Mouse (Mus musculus) heart, embryonic 15.5 days (tissue): ENCODE results near the gene Iqck. TPM values are rescaled to one million over a fixed set of nuclear protein-coding genes. Genes with fewer than 3 reads are reported as not detected.

Source experiments
- ATAC-seq: fragments of 200-750 bp; cut with Nextera tagmentation; replicated peaks from 2 replicates; pipeline ENCODE4 v1.8.0; 2017; ENCODE audit warnings: low read depth, moderate TSS enrichment; ENCODE audit not compliant: insufficient number of reproducible peaks, insufficient read depth, low FRiP score
- H3K27ac ChIP-seq: fragments of 300-500 bp; sonication (generic); 2 replicates; pipeline ENCODE4 v1.5.1; 2015; ENCODE audit warnings: mild to moderate bottlenecking, inconsistent platforms
- H3K27me3 ChIP-seq: fragments of 300-500 bp; sonication (generic); 2 replicates; pipeline ENCODE4 v1.6.1; 2015; ENCODE audit warnings: inconsistent platforms
- H3K36me3 ChIP-seq: fragments of 300-500 bp; sonication (generic); 2 replicates; pipeline ENCODE4 v1.6.1; 2015; ENCODE audit warnings: mild to moderate bottlenecking, inconsistent platforms
- H3K4me1 ChIP-seq: fragments of 300-500 bp; sonication (generic); replicated peaks from 2 replicates; pipeline ENCODE4 v1.6.1; 2015; ENCODE audit warnings: inconsistent platforms
- H3K4me2 ChIP-seq: fragments of 300-500 bp; sonication (generic); 2 replicates; pipeline ENCODE4 v1.6.1; 2015; ENCODE audit warnings: inconsistent platforms, mild to moderate bottlenecking, moderate library complexity
- H3K4me3 ChIP-seq: fragments of 300-500 bp; sonication (generic); 2 replicates; pipeline ENCODE4 v1.5.1; 2015; ENCODE audit warnings: mild to moderate bottlenecking, inconsistent platforms
- H3K9ac ChIP-seq: fragments of 300-500 bp; sonication (generic); 2 replicates; pipeline ENCODE4 v1.6.1; 2015; ENCODE audit warnings: mild to moderate bottlenecking, inconsistent platforms
- H3K9me3 ChIP-seq: fragments of 300-500 bp; sonication (generic); replicated peaks from 2 replicates; pipeline ENCODE4 v1.6.1; 2016; ENCODE audit warnings: inconsistent platforms
- WGBS: fragments of 180-500 bp; shearing (Covaris S2); methylation state at CpG from one replicate; pipeline ENCODE4 v1.1.7; 2015; ENCODE audit warnings: mixed read lengths; 5-methylcytosine and 5-hydroxymethylcytosine counted together
- polyA plus RNA-seq: library from polyadenylated mRNA; unstranded; fragments of >200 nt; fragmentation: Nextera tagmentation; extraction: Ambion mirVana; gene quantifications from 2 replicates; pipeline ENCODE4 v1.2.1, GENCODE M21; 2015

Iqck gene
- polyA plus RNA-seq, 1 experiment from 2014 or later: 1.0 TPM

GRCm38 (mm10) chr7:118956616-118957246, 101.2 kb downstream of the Iqck start:
- Histone ChIP-seq H3K36me3 (no peaks in the 10 kb centered on the region), H3K27ac (peak overlapping the region; percentile 73), H3K9me3 (no peaks in the 10 kb centered on the region), H3K4me3 (no peak overlapping the region), H3K9ac (no peak overlapping the region), H3K27me3 (no peaks in the 10 kb centered on the region), H3K4me2 (no peak overlapping the region), H3K4me1 (peaks cover 35% of the 10 kb centered on the region)
- ATAC-seq: peak; percentile 53; the same call in 1 of the 2 replicates
- 43% methylated on average over 4 of the region's 4 CpGs for WGBS

- Histone ChIP-seq H3K4me3 (no peak overlapping the region), H3K9me3 (no peaks in the 10 kb centered on the region), H3K4me2 (no peak overlapping the region), H3K4me1 (peaks cover 26% of the 10 kb centered on the region), H3K9ac (no peak overlapping the region), H3K27me3 (no peaks in the 10 kb centered on the region), H3K27ac (0 out of 2 replicates have a peak overlapping the region, but pooled peaks have one; percentile 21), H3K36me3 (no peaks in the 10 kb centered on the region)
- WGBS: 48% methylated on average over 7 of the region's 7 CpGs
- ATAC-seq: no peak
Observed at GRCm38 (mm10) chr7:118959209-118959608, 103.7 kb downstream of the Iqck start.

- ATAC-seq: no peak
- Histone ChIP-seq H3K9me3 (no peaks in the 10 kb centered on the region), H3K9ac (no peak overlapping the region), H3K4me3 (no peak overlapping the region), H3K4me2 (no peak overlapping the region), H3K27ac (no peak overlapping the region), H3K36me3 (no peaks in the 10 kb centered on the region), H3K27me3 (no peaks in the 10 kb centered on the region), H3K4me1 (peaks cover 9% of the 10 kb centered on the region)
- 8% methylated on average over 2 of the region's 3 CpGs for WGBS
Observed at GRCm38 (mm10) chr7:118964777-118965176, 109.2 kb downstream of the Iqck start.

- WGBS: 17% methylated on average over 7 of the region's 7 CpGs
- Histone ChIP-seq H3K27me3 (no peaks in the 10 kb centered on the region), H3K4me2 (no peak overlapping the region), H3K27ac (no peak overlapping the region), H3K9ac (no peak overlapping the region), H3K4me3 (no peak overlapping the region), H3K9me3 (no peaks in the 10 kb centered on the region), H3K4me1 (peaks cover 5% of the 10 kb centered on the region; the same call in 1 of the 2 replicates), H3K36me3 (no peaks in the 10 kb centered on the region)
- ATAC-seq: no peak
Observed at GRCm38 (mm10) chr7:118965198-118965597, 109.6 kb downstream of the Iqck start.

- 71% methylated on average over 3 of the region's 3 CpGs for WGBS
- H3K4me1 ChIP-seq: peaks cover 5% of the 10 kb centered on the region; the same call in 1 of the 2 replicates
Observed at GRCm38 (mm10) chr7:118968870-118969269, 113.3 kb downstream of the Iqck start.

GRCm38 (mm10) chr7:118971499-118971898, 115.9 kb downstream of the Iqck start:
- Histone ChIP-seq H3K27me3 (no peaks in the 10 kb centered on the region), H3K9ac (no peak overlapping the region), H3K27ac (no peak overlapping the region), H3K4me2 (no peak overlapping the region), H3K4me1 (peaks cover 12% of the 10 kb centered on the region), H3K36me3 (peaks cover 7% of the 10 kb centered on the region; the same call in 1 of the 2 replicates), H3K9me3 (no peaks in the 10 kb centered on the region), H3K4me3 (no peak overlapping the region)
- no peak for ATAC-seq
- WGBS: 62% methylated on average over 8 of the region's 8 CpGs

More at GRCm38 (mm10) chr7:118968870-118969269, 113.3 kb downstream of the Iqck start:
- ATAC-seq: no peak
- Histone ChIP-seq H3K9ac (no peak overlapping the region), H3K36me3 (peaks cover 7% of the 10 kb centered on the region; the same call in 1 of the 2 replicates), H3K9me3 (no peaks in the 10 kb centered on the region), H3K4me2 (no peak overlapping the region), H3K27me3 (no peaks in the 10 kb centered on the region), H3K27ac (no peak overlapping the region), H3K4me3 (no peak overlapping the region)

GRCm38 (mm10) chr7:118972306-118972705, 116.8 kb downstream of the Iqck start:
- Histone ChIP-seq H3K4me2 (no peak overlapping the region), H3K9ac (no peak overlapping the region), H3K27ac (no peak overlapping the region), H3K9me3 (no peaks in the 10 kb centered on the region), H3K36me3 (peaks cover 7% of the 10 kb centered on the region; the same call in 1 of the 2 replicates), H3K4me1 (peaks cover 19% of the 10 kb centered on the region), H3K4me3 (no peak overlapping the region), H3K27me3 (no peaks in the 10 kb centered on the region)
- ATAC-seq: no peak
- 78% methylated on average over 5 of the region's 5 CpGs for WGBS

GRCm38 (mm10) chr7:118973377-118973776, 117.8 kb downstream of the Iqck start:
- Histone ChIP-seq H3K36me3 (peaks cover 7% of the 10 kb centered on the region; the same call in 1 of the 2 replicates), H3K4me3 (no peak overlapping the region), H3K4me1 (peaks cover 23% of the 10 kb centered on the region), H3K27me3 (no peaks in the 10 kb centered on the region), H3K27ac (no peak overlapping the region), H3K9ac (no peak overlapping the region), H3K9me3 (no peaks in the 10 kb centered on the region), H3K4me2 (no peak overlapping the region)
- no peak for ATAC-seq
- WGBS: 84% methylated on average over 4 of the region's 4 CpGs

- peak overlapping the region; percentile 33; the same call in 1 of the 2 replicates for H3K4me2 ChIP-seq
- 0 out of 2 replicates have a peak, but pooled peaks have one; percentile 24 for ATAC-seq
- H3K27me3 ChIP-seq: no peaks in the 10 kb centered on the region
- H3K27ac ChIP-seq: peak overlapping the region; percentile 72
- H3K36me3 ChIP-seq: peaks cover 7% of the 10 kb centered on the region; the same call in 1 of the 2 replicates
- no peak overlapping the region for H3K4me3 ChIP-seq
- 32% methylated on average over 3 of the region's 3 CpGs for WGBS
- no peaks in the 10 kb centered on the region for H3K9me3 ChIP-seq
- H3K4me1 ChIP-seq: peaks cover 33% of the 10 kb centered on the region
- no peak overlapping the region for H3K9ac ChIP-seq
Observed at GRCm38 (mm10) chr7:118975837-118976236, 120.3 kb downstream of the Iqck start.

GRCm38 (mm10) chr7:118976414-118977166, 121.0 kb downstream of the Iqck start:
- H3K27me3 ChIP-seq: no peaks in the 10 kb centered on the region
- peak overlapping the region; percentile 72 for H3K27ac ChIP-seq
- ATAC-seq: peak; percentile 61
- no peak overlapping the region for H3K9ac ChIP-seq
- H3K4me2 ChIP-seq: peak overlapping the region; percentile 33
- no peaks in the 10 kb centered on the region for H3K9me3 ChIP-seq
- WGBS: 41% methylated on average over 14 of the region's 14 CpGs
- peaks cover 7% of the 10 kb centered on the region; the same call in 1 of the 2 replicates for H3K36me3 ChIP-seq
- H3K4me1 ChIP-seq: peaks cover 38% of the 10 kb centered on the region
- H3K4me3 ChIP-seq: no peak overlapping the region

- ATAC-seq: no peak
- Histone ChIP-seq H3K9ac (no peak overlapping the region), H3K9me3 (no peaks in the 10 kb centered on the region), H3K27ac (peak overlapping the region; percentile 72; the same call in 1 of the 2 replicates), H3K4me3 (no peak overlapping the region), H3K4me1 (peaks cover 40% of the 10 kb centered on the region), H3K27me3 (no peaks in the 10 kb centered on the region), H3K4me2 (no peak overlapping the region), H3K36me3 (peaks cover 7% of the 10 kb centered on the region; the same call in 1 of the 2 replicates)
- 79% methylated on average over 10 of the region's 10 CpGs for WGBS
Observed at GRCm38 (mm10) chr7:118977167-118977543, 121.6 kb downstream of the Iqck start.
